Mouse (Mus musculus) liver, adult 2 months (tissue): Measurements from ENCODE around the gene Nadk2.

Source experiments
- CTCF ChIP-seq: fragments of 200-500 bp; IDR thresholded peaks from 2 replicates; pipeline ENCODE4 v1.5.1; 2011; ENCODE audit warnings: low read depth, low read length, control low read depth
- POLR2A ChIP-seq: fragments of 200-500 bp; IDR thresholded peaks from 2 replicates; pipeline ENCODE4 v1.6.1; 2011; ENCODE audit warnings: low read length, control low read depth; ENCODE audit not compliant: insufficient read depth; ENCODE audit errors: extremely low read depth

DNA sequence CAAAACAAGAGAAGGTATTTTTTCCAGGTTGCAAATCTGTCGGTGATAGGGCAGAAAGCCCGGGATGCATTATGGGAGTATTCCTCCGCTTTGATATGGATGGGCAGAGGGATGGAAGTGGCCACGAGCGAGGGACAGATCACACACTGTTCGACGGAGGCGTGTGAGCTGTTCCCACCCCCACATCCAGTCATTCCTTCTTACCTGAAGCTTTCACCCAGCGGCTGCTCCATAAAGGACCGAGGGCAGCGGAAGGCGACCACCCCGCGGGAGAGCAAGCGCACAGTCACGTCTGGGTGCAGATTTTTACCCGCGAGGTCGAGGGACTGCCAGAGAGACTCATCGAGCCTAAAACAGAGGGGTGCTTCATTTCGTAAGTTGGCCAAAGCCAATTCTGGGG is 53.8 kb downstream of the Nadk2 start:
- no peak for TF ChIP-seq CTCF
- TF ChIP-seq POLR2A = no peak
